Mouse (Mus musculus): ENCODE data around the gene Igf1.

Igf1 gene

DNA sequence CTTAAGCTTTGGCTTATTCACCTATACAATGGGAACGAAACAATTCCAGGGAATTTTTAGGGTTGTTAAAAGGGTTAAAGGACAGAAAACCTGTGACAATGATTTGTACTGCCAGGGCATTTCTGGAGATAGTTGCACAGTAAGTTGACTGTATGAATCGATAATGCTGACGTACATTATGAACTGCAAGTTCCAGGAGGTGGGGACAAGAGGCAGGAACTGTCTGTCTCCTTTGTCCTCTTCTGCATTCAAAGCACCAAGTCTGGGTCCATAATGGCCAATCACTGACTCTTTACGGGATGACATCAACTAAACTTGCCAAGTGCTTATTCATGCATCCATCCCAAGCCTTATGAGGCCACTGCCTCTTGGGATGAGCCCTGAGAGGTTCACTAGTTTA lies 39.3 kb downstream of the Igf1 start:
- DNase-seq (ENCODE audit: low spot score in 2 of 2), result no peak

DNA sequence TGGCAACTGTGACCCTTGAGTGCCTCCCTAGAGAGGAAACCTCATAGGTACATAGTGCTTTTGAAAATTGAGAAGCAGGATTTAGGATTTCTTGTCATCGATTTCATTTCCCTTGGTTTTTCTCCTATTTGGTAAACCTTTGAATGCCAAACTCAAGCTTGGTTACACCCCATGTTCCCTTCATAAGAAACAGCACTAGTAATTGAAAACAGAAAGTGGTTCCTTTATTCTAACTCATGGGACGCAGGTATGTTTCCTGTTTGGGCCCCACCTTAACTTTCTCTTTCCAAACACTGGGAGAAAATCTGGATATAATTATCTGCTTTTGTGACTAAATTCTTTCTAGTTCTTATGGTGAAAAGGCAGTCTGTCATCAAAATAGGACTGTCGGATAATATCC lies 40.8 kb downstream of the Igf1 start:
- DNase-seq (ENCODE audit: low spot score in 2 of 2), result no peak

DNA sequence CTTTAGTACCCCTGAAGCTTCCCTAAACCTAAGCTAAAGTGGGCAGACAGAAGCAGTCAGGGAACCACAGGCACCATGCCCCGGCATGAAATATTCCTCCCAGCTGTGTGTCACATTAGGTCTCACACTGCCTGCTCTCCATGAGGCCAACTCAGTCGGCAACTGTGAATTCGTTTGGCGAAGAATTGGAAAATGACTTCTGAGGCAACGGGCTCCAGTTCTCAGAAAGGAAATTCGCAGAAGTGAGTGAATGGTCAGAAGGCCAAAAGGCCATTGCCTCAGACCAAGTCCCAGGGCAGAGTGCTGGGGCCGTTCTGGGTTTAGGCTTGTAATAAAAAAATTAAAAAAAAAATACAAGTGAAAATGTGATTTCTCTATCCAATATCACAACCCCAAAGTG lies 43.9 kb downstream of the Igf1 start:
- DNase-seq (ENCODE audit: low spot score in 2 of 2), result no peak

DNA sequence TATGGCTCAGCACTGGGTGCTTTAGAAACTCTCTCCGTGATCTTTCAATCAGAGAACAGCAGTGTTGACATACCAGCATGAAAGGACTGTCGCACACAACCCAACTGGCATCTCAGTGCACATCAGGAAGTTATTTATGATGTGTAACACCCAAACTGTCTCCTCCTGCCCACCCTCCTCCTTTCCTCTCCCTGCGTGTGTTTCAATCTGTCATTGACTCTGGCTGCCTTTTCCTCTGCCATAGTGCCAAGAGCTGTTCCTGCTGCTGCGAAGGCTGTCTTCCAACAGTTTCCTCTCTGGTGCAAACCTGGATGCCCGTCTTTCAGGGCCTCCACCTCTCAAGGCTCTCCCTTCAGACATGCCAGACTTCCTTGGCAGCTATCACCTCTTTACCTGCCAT lies 46.3 kb downstream of the Igf1 start:
- DNase-seq (ENCODE audit: low spot score in 2 of 2), result no peak

DNA sequence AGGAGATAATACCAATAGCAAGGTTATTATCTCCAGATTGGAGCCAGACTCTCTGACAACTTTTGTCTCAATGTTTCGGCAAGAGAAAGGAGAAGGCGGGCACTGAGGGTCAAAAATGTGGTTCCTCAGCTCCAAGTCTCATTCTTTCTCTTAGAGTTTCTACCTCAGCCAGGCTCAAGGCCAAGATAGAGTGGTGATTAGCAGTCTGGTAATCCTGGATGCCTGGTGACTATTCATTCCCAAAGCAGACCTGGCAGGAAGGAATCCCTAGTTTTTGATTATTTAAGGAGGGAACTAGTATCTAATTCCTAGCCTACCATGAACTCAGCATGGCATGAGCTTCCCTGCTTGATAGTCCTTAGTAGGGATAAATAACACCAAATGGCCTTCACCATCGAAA lies 47.0 kb downstream of the Igf1 start:
- DNase-seq (ENCODE audit: low spot score in 2 of 2), result no peak

DNA sequence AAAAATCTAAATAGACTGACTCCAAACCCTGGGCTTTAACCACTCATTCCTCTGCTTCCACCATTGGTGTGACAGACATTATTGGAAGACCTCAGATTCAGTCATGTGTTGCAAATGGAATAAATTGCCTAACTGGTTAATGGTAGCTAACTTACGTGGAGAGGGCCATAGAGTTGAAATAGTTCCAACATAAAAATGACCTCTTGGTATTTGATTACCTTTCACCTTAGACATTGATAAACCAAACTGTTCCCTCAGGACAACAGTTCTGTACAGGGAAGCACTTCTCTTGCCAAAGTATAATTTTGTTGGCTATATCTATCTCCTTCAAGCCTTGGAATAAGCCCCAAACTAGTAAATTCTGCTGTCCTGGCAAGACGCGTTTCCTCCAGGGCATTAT lies 48.1 kb downstream of the Igf1 start:
- DNase-seq (ENCODE audit: low spot score in 2 of 2), result no peak

DNA sequence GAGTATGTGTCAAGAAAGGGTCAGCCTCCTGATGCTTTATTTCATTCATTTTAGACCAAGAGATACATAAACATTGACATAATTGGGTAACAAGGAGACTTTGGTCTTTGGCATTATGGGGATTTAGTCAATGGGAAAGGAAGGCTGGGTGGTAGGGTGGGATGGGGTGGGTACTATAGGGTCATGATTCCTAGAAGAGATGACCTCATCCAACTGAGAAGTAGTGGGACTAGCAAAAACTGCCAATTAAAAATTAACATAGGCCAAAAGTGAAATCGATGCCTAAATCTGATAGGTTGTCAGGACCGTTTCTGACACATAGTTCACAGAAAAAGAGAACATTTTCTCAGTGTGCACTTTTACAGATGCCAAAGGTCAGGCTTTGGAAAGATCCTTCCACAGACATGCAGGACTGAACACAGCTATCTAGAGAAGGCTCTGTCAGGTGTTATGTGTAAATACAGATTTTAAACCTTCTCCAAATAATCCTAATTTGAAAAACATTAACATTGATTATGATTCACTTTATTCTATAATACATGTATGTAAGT lies 48.8 kb downstream of the Igf1 start:
- no peak for DNase-seq (ENCODE audit: low spot score in 2 of 2)

DNA sequence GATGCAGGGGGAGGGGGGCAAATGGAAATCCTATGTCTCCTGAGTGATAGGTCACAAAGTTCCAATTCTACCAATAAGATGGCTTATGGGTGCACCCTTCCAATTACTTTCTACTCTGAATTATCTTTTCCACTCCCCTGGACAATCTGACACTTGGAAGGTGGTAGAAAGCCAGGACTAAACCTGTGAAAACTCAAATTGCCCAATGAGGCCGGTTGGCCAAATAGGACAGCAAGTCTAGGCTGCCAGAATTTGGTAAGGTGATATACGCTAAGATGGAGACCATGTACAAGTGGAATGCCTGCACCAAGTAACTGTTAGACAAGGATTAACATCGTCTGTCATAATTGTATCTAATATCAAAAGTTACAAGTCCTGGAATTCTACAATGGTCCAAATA lies 55.8 kb downstream of the Igf1 start:
- no peak for DNase-seq (ENCODE audit: low spot score in 2 of 2)

DNA sequence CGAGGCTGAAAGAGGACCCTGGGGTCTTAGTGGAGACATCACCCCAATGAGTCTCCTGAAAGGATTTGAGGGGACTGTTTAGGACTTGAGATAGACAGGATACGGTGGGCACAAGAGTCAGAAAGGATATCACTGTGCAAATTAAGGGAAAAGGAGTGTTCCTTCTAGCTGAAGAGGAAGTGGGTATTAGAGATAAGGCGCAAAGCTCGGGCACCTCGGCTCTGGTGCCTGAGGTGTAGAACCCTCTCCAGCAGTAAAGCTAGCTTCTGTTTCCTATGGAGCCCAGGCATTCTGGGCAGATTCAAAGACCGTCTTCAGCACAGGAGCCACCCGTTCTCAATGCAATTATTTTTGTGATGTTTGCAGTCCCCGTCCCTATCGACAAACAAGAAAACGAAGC lies 56.9 kb downstream of the Igf1 start:
- DNase-seq (ENCODE audit: low spot score in 2 of 2), result no peak

DNA sequence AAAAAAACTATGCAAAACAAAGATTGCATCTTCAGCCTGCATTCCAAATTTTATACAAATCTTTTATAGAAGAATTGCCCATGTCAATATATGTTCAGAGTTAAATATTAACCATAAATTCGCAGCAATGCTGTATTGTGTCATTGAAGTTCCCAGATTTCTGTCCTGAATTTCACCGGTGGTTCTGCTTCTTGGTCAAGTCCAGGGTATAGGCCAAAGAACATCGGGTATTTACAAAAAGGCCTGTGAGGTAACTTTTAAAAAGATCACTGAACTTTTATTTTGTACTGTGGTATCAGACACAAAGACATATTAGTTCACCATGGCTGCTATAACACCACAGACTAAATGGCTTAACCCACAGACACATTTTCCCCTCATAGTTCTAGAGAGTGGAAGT lies 57.7 kb downstream of the Igf1 start:
- DNase-seq (ENCODE audit: low spot score in 2 of 2), result no peak

DNA sequence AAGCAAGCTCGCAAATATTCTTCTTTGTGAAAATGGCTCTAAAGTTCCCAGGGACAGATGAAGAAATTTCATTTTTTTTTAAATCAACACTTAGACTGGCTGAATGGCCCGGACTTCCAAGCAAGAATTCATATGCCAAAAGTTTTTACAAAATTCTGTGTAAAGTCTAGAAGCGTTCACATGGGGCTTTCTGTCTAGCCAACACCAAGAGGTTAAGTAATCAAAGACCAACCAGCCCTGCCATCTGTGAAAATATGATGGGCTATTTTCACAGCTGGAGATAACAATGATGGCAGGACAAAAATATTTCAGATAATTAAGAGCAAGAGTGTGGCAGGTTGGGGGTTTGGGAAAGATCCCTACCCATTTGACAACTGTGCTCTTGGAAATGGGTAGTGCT lies 64.2 kb downstream of the Igf1 start:
- no peak for DNase-seq (ENCODE audit: low spot score in 2 of 2)

DNA sequence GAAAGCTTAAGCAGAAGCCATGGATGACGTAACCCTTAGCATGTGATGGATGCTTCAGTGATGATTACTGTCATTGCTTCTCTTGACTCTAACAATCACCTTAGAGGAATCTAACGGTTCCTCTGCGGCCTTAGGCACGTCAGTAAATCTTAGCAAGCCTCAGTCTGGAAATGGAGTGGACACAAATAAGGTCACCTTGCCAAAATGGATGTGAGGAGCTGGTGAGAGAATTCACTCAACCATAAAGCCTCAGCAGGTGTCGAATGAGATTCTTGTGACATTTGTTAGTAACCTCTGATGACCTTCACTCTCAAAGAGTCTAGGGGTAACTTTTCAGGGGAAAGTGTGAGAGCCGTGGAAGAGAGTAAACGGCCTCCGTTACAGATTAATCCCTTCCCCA lies 68.5 kb downstream of the Igf1 start:
- DNase-seq (ENCODE audit: low spot score in 2 of 2), result no peak

DNA sequence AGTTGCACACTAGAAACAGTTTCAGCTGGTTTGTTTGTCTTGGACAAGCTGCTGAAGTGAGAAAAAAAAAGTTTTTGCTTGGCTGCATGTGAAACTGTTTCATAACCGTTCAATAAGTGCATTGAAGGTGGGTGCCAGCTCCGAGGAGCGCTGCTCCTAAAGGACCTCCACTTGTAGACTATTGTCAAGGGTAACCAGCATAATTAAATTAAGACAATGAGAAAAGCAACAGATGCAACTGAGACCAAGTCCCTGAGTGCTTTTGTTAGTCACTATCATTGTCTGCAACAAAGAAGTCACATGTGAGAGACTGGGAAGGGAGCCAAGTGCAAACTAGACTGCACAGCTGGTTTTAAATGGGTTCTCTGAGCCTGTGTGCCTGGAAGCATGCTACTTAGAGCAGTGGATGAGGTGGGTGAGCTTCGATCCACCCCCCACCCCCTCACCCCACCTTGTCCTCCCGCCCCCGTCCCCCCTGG lies 69.1 kb downstream of the Igf1 start:
- peak; percentile 27 to 43 for DNase-seq (ENCODE audit: low spot score in 2 of 2)

DNA sequence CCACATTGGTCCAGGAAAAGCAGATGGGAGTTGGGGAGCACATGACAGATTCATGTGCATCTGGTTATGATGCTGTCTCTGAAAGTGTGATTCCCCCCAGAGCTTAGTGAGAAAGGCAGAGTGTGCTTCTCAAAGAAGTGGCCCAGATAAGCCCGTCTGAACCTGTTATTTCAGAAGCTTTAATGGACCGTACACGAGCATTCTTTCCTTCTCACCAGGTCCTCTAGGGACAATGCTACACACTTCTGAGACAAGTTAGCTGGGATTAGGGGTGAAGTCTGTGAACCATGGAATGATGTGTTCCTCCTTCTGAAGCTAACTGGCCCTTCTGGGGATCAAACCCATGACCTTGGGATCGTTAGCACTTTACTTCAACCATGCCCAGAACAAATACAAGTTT lies 90.1 kb downstream of the Igf1 start:
- DNase-seq (ENCODE audit: low spot score in 2 of 2), result no peak

DNA sequence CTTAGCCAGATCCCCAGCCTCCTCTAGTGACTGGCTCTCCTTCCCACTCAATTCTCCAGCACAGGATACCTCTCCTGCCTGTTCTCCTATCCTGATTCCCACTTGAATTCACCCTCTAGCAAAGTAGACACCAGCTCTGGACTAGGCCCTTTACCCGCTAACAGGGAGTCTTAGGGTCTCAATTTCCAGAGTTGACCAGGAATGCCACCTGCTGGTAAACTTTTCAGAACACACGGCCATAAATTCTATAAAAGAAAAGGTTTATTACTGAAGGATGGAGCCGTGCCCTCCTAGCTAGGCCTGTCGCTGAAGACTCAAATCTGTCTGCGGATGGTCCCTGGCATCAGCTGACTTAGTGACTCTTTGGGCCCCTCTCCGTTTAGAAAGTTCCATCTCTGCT lies 113.5 kb downstream of the Igf1 start:
- no peak for DNase-seq (ENCODE audit: low spot score in 2 of 2)

DNA sequence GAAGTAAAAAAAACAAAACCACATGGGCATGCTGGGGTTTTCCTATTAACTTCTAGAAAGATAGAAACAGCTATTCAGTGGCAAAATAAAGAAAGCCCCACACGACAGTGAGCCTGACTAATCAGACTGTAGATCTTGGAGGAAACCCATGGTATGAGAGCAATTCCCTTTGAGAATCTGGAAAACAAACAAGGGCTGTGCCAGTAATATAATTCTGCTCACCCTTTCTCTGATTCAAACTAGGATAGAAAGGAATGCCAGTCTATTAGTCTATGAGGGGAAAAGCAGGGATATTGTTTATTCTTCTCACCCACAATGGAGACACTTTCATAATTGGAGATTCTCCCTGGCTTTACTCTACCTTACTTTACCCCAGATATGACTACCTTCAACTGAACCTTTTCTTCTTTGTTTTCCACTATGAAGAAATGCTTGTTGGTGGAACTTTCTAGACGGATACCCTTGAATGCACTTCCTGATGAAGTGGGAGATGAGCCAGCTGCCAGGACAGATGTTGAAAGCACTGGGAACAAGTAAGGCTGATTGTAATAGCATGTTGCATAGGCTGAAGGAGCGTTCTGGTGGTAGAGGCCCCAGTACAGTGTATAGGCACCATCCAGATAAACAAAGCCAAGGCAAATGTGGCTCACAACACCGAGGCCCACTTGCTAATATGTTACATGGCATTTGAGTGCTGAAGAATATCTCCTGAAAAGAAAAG lies 116.0 kb downstream of the Igf1 start:
- no peak for DNase-seq (ENCODE audit: low spot score in 2 of 2)

DNA sequence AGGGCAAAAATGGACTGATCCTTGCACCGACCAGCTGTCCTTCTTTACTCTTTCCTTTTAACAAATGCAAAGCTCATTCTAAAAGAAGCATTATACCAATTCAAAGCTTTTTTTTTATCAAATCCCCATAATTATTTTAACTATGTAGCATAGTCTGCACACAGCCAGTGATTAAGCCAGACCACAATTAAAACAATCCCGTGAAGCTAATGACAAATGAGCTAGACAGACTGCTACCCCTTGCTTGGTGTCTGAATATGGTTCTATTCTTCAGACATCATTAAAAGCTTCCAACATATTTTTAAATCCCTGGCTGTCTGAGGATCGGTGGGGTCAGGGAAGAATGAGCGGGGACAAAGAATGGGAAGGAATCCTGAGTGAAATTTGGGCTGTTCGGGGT lies 127.3 kb downstream of the Igf1 start:
- DNase-seq (ENCODE audit: low spot score in 2 of 2), result no peak

DNA sequence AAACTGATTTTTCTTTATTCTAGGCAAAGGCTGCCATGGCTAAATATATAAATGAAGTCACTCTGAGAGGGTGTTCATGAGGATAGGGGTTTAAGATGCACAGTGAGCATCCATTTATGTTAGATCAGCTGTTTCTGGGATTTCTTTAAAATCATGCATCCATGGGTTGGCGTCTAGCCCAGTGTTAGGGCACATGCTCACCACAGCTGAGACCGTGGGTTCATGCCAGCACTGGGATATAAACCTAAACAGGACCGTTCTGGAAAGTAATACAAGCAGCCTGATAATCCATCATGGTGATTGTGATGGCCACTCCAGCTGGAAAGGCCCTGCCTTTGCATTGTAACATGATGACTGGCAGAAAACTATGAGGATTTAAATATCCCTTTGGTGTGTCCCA lies 128.1 kb downstream of the Igf1 start:
- DNase-seq (ENCODE audit: low spot score in 2 of 2), result no peak

Data from right cerebral cortex, postnatal 36 days (tissue).